Mouse (Mus musculus) gastrocnemius, postnatal 14 days (tissue): Measurements from ENCODE around the gene Krt82. TPM values are rescaled to one million over a fixed set of nuclear protein-coding genes. Genes with fewer than 3 reads are reported as not detected.
A peak's percentile ranks its signal among the peaks of the same experiment; 100 is the strongest.

Experiments used
- DNase-seq: peaks from one replicate; pipeline ENCODE4 v3.0.0; 2021; ENCODE audit warnings: mixed read lengths
- intact Hi-C: fragments of 180-260 bp; cut with DNase I; formaldehyde crosslinking; loops from one replicate; pipeline ENCODE4 v1.15.1; 2025; ENCODE audit warnings: low total_unique reads
- long read RNA-seq, 2 experiments: library from polyadenylated mRNA; stranded (forward); transcript quantifications; one replicate each; pipeline ENCODE4 v2.0.0; 2021
- total RNA-seq, 2 experiments: library from RNA; stranded (reverse); gene quantifications; 2 replicates each; pipeline ENCODE4 v1.2.3; 2021

Krt82 gene
- total RNA-seq, result not detected
- long read RNA-seq, experiment 1, result 0 reads
- long read RNA-seq, experiment 2, result 0 reads

- no peak for DNase-seq
- intact Hi-C loops, result no loop called here
Measured at GRCm38 (mm10) chr15:101550567-101550966, at the start of gene Krt82. Gene Krt82, minus strand, starts transcription at chr15:101550667.

- intact Hi-C loops, result no loop called here
- DNase-seq, result no peak
Measured at GRCm38 (mm10) chr15:101599123-101599522, 48.7 kb upstream of the Krt82 start.

- intact Hi-C loops, result no loop called here
- DNase-seq, result no peak
Measured at GRCm38 (mm10) chr15:101588216-101588615, 37.7 kb upstream of the Krt82 start.

- DNase-seq, result no peak
- intact Hi-C loops, result no loop called here
Measured at GRCm38 (mm10) chr15:101584456-101584855, 34.0 kb upstream of the Krt82 start.

GRCm38 (mm10) chr15:101583211-101583965, 32.9 kb upstream of the Krt82 start:
- intact Hi-C loops, result no loop called here
- DNase-seq, result no peak

GRCm38 (mm10) chr15:101581701-101582100, 31.2 kb upstream of the Krt82 start:
- DNase-seq, result no peak
- intact Hi-C loops, result no loop called here

GRCm38 (mm10) chr15:101575506-101575905, 25.0 kb upstream of the Krt82 start:
- intact Hi-C loops, result no loop called here
- no peak for DNase-seq

GRCm38 (mm10) chr15:101573796-101574345, 23.4 kb upstream of the Krt82 start, which contains the start of gene Krt75:
Gene Krt75, minus strand, starts transcription at chr15:101573904.
- DNase-seq, result no peak
- intact Hi-C loops, result no loop called here

GRCm38 (mm10) chr15:101567780-101568179, 17.3 kb upstream of the Krt82 start:
- intact Hi-C loops, result no loop called here
- DNase-seq, result no peak

- intact Hi-C loops, result no loop called here
- DNase-seq, result no peak
Measured at GRCm38 (mm10) chr15:101562850-101563249, 12.4 kb upstream of the Krt82 start, which contains the start of gene Krt90. Gene Krt90, minus strand, starts transcription at chr15:101562950.

GRCm38 (mm10) chr15:101558034-101558646, 7.7 kb upstream of the Krt82 start:
- no peak for DNase-seq

GRCm38 (mm10) chr15:101553169-101553568, 2.7 kb upstream of the Krt82 start:
- DNase-seq, result peak; percentile 53
- intact Hi-C loops, result no loop called here

More at GRCm38 (mm10) chr15:101558034-101558646, 7.7 kb upstream of the Krt82 start:
- intact Hi-C loops, result no loop called here

GRCm38 (mm10) chr15:101552188-101552587, 1.7 kb upstream of the Krt82 start:
- no peak for DNase-seq
- intact Hi-C loops, result no loop called here

- DNase-seq, result no peak
- intact Hi-C loops, result no loop called here
Measured at GRCm38 (mm10) chr15:101544478-101544877, 6.0 kb downstream of the Krt82 start.

- intact Hi-C loops, result no loop called here
- no peak for DNase-seq
Measured at GRCm38 (mm10) chr15:101542543-101542942, 7.9 kb downstream of the Krt82 start.

- intact Hi-C loops, result loop anchor here (10.0 kb wide), 1 partner anchor 526 kb away; no protein-coding TSS in a partner anchor
- DNase-seq, result no peak
Measured at GRCm38 (mm10) chr15:101538580-101538900, 11.9 kb downstream of the Krt82 start.

GRCm38 (mm10) chr15:101537864-101538579, 12.4 kb downstream of the Krt82 start:
- intact Hi-C loops, result loop anchor here (10.0 kb wide), 1 partner anchor 527 kb away; no protein-coding TSS in a partner anchor
- no peak for DNase-seq

- intact Hi-C loops, result loop anchor here (10.0 kb wide), 1 partner anchor 529 kb away; no protein-coding TSS in a partner anchor
- no peak for DNase-seq
Measured at GRCm38 (mm10) chr15:101536054-101536850, 14.2 kb downstream of the Krt82 start.

GRCm38 (mm10) chr15:101532720-101533119, 17.7 kb downstream of the Krt82 start, which contains the start of gene Krt84:
Gene Krt84, minus strand, starts transcription at chr15:101532820.
- DNase-seq, result no peak
- intact Hi-C loops, result loop anchor here (10.0 kb wide), 1 partner anchor 532 kb away; no protein-coding TSS in a partner anchor
